Mouse (Mus musculus): ENCODE data around the gene Fcho2. TPM values are rescaled to one million over a fixed set of nuclear protein-coding genes. Genes with fewer than 3 reads are reported as not detected.

The Fcho2 gene
- polyA plus RNA-seq, 1 experiment from 2014 or later, result 25.4 TPM

- Histone ChIP-seq H3K27me3 (ENCODE audit: poor library complexity, severe bottlenecking) (no peaks in the 10 kb centered on the region), H3K4me1 (no peaks in the 10 kb centered on the region), H3K9me3 (peaks cover 1% of the 10 kb centered on the region; the same call in 1 of the 2 replicates), H3K36me3 (replicated peaks) (peaks cover 49% of the 10 kb centered on the region), H3K27ac (no peak overlapping the region), H3K4me3 (no peak overlapping the region)
- WGBS, result 89% methylated on average over 3 of the region's 3 CpGs
- no peak for DNase-seq (ENCODE audit: extremely low spot score, low spot score)
These were observed 19.7 kb downstream of the Fcho2 start for GRCm38 (mm10) chr13:98795511-98795910.

- no peaks in the 10 kb centered on the region for H3K9me3 ChIP-seq
- no peaks in the 10 kb centered on the region for H3K27me3 ChIP-seq (ENCODE audit: poor library complexity, severe bottlenecking)
- H3K27ac ChIP-seq, result no peak overlapping the region
- no peak for DNase-seq (ENCODE audit: extremely low spot score, low spot score)
- 98% methylated on average over 1 of the region's 1 CpGs for WGBS
- no peak overlapping the region for H3K4me3 ChIP-seq
- peaks cover 45% of the 10 kb centered on the region for H3K36me3 ChIP-seq (replicated peaks)
- no peaks in the 10 kb centered on the region for H3K4me1 ChIP-seq
These were observed 22.4 kb downstream of the Fcho2 start for GRCm38 (mm10) chr13:98792864-98793263.

GRCm38 (mm10) chr13:98791693-98792092 lies 23.6 kb downstream of the Fcho2 start:
- H3K4me1 ChIP-seq, result no peaks in the 10 kb centered on the region
- WGBS, result 94% methylated on average over 1 of the region's 1 CpGs
- no peak for DNase-seq (ENCODE audit: extremely low spot score, low spot score)
- no peaks in the 10 kb centered on the region for H3K27me3 ChIP-seq (ENCODE audit: poor library complexity, severe bottlenecking)
- H3K27ac ChIP-seq, result no peak overlapping the region
- no peak overlapping the region for H3K4me3 ChIP-seq
- H3K9me3 ChIP-seq, result no peaks in the 10 kb centered on the region
- peaks cover 49% of the 10 kb centered on the region for H3K36me3 ChIP-seq (replicated peaks)

GRCm38 (mm10) chr13:98786970-98787685 lies 28.1 kb downstream of the Fcho2 start:
- DNase-seq (ENCODE audit: extremely low spot score, low spot score), result no peak
- no peak overlapping the region for H3K4me3 ChIP-seq
- 92% methylated on average over 5 of the region's 5 CpGs for WGBS
- no peaks in the 10 kb centered on the region for H3K9me3 ChIP-seq
- no peak overlapping the region for H3K27ac ChIP-seq
- H3K4me1 ChIP-seq, result no peaks in the 10 kb centered on the region
- peaks cover 63% of the 10 kb centered on the region for H3K36me3 ChIP-seq (replicated peaks)
- no peaks in the 10 kb centered on the region for H3K27me3 ChIP-seq (ENCODE audit: poor library complexity, severe bottlenecking)

- H3K36me3 ChIP-seq (replicated peaks), result peaks cover 73% of the 10 kb centered on the region
- 96% methylated on average over 3 of the region's 3 CpGs for WGBS
These were observed 37.3 kb downstream of the Fcho2 start for GRCm38 (mm10) chr13:98777959-98778358.

GRCm38 (mm10) chr13:98771484-98771883 lies 43.8 kb downstream of the Fcho2 start:
- H3K4me3 ChIP-seq, result no peak overlapping the region
- no peaks in the 10 kb centered on the region for H3K9me3 ChIP-seq
- peaks cover 30% of the 10 kb centered on the region for H3K36me3 ChIP-seq (replicated peaks)
- no peaks in the 10 kb centered on the region for H3K27me3 ChIP-seq (ENCODE audit: poor library complexity, severe bottlenecking)
- WGBS, result 85% methylated on average over 2 of the region's 2 CpGs
- no peaks in the 10 kb centered on the region for H3K4me1 ChIP-seq
- H3K27ac ChIP-seq, result no peak overlapping the region
- no peak for DNase-seq (ENCODE audit: extremely low spot score, low spot score)

More at GRCm38 (mm10) chr13:98777959-98778358, 37.3 kb downstream of the Fcho2 start:
- H3K4me3 ChIP-seq, result no peak overlapping the region
- no peak for DNase-seq (ENCODE audit: extremely low spot score, low spot score)
- H3K4me1 ChIP-seq, result no peaks in the 10 kb centered on the region
- no peaks in the 10 kb centered on the region for H3K9me3 ChIP-seq
- H3K27ac ChIP-seq, result no peak overlapping the region
- no peaks in the 10 kb centered on the region for H3K27me3 ChIP-seq (ENCODE audit: poor library complexity, severe bottlenecking)

GRCm38 (mm10) chr13:98768329-98768728 lies 46.9 kb downstream of the Fcho2 start:
- WGBS, result 88% methylated on average over 4 of the region's 4 CpGs
- Histone ChIP-seq H3K27me3 (ENCODE audit: poor library complexity, severe bottlenecking) (no peaks in the 10 kb centered on the region), H3K36me3 (replicated peaks) (peaks cover 2% of the 10 kb centered on the region), H3K27ac (no peak overlapping the region), H3K4me1 (no peaks in the 10 kb centered on the region), H3K9me3 (no peaks in the 10 kb centered on the region), H3K4me3 (no peak overlapping the region)
- no peak for DNase-seq (ENCODE audit: extremely low spot score, low spot score)

- no peak for DNase-seq (ENCODE audit: extremely low spot score, low spot score)
- no peaks in the 10 kb centered on the region for H3K27me3 ChIP-seq (ENCODE audit: poor library complexity, severe bottlenecking)
- H3K9me3 ChIP-seq, result no peaks in the 10 kb centered on the region
These were observed 53.5 kb downstream of the Fcho2 start for GRCm38 (mm10) chr13:98761771-98762170.

GRCm38 (mm10) chr13:98755886-98756285 lies 59.4 kb downstream of the Fcho2 start:
- Histone ChIP-seq H3K27me3 (ENCODE audit: poor library complexity, severe bottlenecking) (no peaks in the 10 kb centered on the region), H3K4me1 (no peaks in the 10 kb centered on the region), H3K4me3 (no peak overlapping the region), H3K36me3 (replicated peaks) (peaks cover 25% of the 10 kb centered on the region), H3K27ac (no peak overlapping the region), H3K9me3 (no peaks in the 10 kb centered on the region)
- DNase-seq (ENCODE audit: extremely low spot score, low spot score), result no peak
- 91% methylated on average over 1 of the region's 1 CpGs for WGBS

More at GRCm38 (mm10) chr13:98761771-98762170, 53.5 kb downstream of the Fcho2 start:
- Histone ChIP-seq H3K27ac (no peak overlapping the region), H3K4me3 (no peak overlapping the region), H3K4me1 (no peaks in the 10 kb centered on the region), H3K36me3 (replicated peaks) (peaks cover 27% of the 10 kb centered on the region)

GRCm38 (mm10) chr13:98744679-98745078 lies 70.6 kb downstream of the Fcho2 start:
- Histone ChIP-seq H3K27ac (no peak overlapping the region), H3K4me3 (no peak overlapping the region), H3K36me3 (replicated peaks) (peaks cover 69% of the 10 kb centered on the region), H3K9me3 (no peaks in the 10 kb centered on the region), H3K27me3 (ENCODE audit: poor library complexity, severe bottlenecking) (no peaks in the 10 kb centered on the region), H3K4me1 (no peaks in the 10 kb centered on the region)
- DNase-seq (ENCODE audit: extremely low spot score, low spot score), result no peak
- WGBS, result 76% methylated on average over 1 of the region's 1 CpGs

- Histone ChIP-seq H3K36me3 (replicated peaks) (peaks cover 69% of the 10 kb centered on the region), H3K27me3 (ENCODE audit: poor library complexity, severe bottlenecking) (no peaks in the 10 kb centered on the region), H3K4me1 (no peaks in the 10 kb centered on the region), H3K9me3 (no peaks in the 10 kb centered on the region), H3K27ac (no peak overlapping the region), H3K4me3 (no peak overlapping the region)
- DNase-seq (ENCODE audit: extremely low spot score, low spot score), result no peak
These were observed 71.4 kb downstream of the Fcho2 start for GRCm38 (mm10) chr13:98743829-98744228.

- H3K27me3 ChIP-seq (ENCODE audit: poor library complexity, severe bottlenecking), result no peaks in the 10 kb centered on the region
- WGBS, result 93% methylated on average over 6 of the region's 6 CpGs
- peaks cover 68% of the 10 kb centered on the region for H3K36me3 ChIP-seq (replicated peaks)
- DNase-seq (ENCODE audit: extremely low spot score, low spot score), result no peak
- H3K4me3 ChIP-seq, result no peak overlapping the region
- no peaks in the 10 kb centered on the region for H3K4me1 ChIP-seq
- H3K27ac ChIP-seq, result no peak overlapping the region
- H3K9me3 ChIP-seq, result no peaks in the 10 kb centered on the region
These were observed 72.0 kb downstream of the Fcho2 start for GRCm38 (mm10) chr13:98743214-98743613.

- Histone ChIP-seq H3K4me3 (no peak overlapping the region), H3K36me3 (replicated peaks) (peaks cover 53% of the 10 kb centered on the region), H3K9me3 (no peaks in the 10 kb centered on the region), H3K27me3 (ENCODE audit: poor library complexity, severe bottlenecking) (no peaks in the 10 kb centered on the region), H3K27ac (no peak overlapping the region), H3K4me1 (no peaks in the 10 kb centered on the region)
- 92% methylated on average over 2 of the region's 2 CpGs for WGBS
- DNase-seq (ENCODE audit: extremely low spot score, low spot score), result no peak
These were observed 77.0 kb downstream of the Fcho2 start for GRCm38 (mm10) chr13:98738213-98738612.
